Mouse (Mus musculus) cerebellum, adult 2 months (tissue): ENCODE measurements around the gene Spsb1. TPM values are rescaled to one million over a fixed set of nuclear protein-coding genes. Genes with fewer than 3 reads are reported as not detected.

Source experiments
- DNase-seq, 2 experiments: peaks; one replicate each; pipeline ENCODE4 v3.0.0; 2021
- H3K27ac ChIP-seq: fragments of 200-500 bp; 2 replicates; pipeline ENCODE4 v1.5.1; 2012; ENCODE audit warnings: low read length, control low read depth, inconsistent platforms; ENCODE audit not compliant: insufficient read depth
- H3K27me3 ChIP-seq: fragments of 200-500 bp; 2 replicates; pipeline ENCODE4 v1.6.1; 2012; ENCODE audit warnings: inconsistent platforms, mild to moderate bottlenecking, low read length, moderate library complexity; ENCODE audit not compliant: control insufficient read depth, insufficient read depth
- H3K4me1 ChIP-seq: fragments of 200-500 bp; 2 replicates; pipeline ENCODE4 v1.6.1; 2011; ENCODE audit warnings: low read length; ENCODE audit not compliant: control insufficient read depth, insufficient read depth
- H3K4me3 ChIP-seq: fragments of 200-500 bp; replicated peaks from 2 replicates; pipeline ENCODE3; 2011; ENCODE audit warnings: mild to moderate bottlenecking, low read depth, low read length, control low read depth; ENCODE audit not compliant: insufficient read depth
- CTCF ChIP-seq: fragments of 200-500 bp; IDR thresholded peaks from 2 replicates; pipeline ENCODE4 v1.5.1; 2011; ENCODE audit warnings: low read depth, mild to moderate bottlenecking, control low read depth, low read length, moderate library complexity, borderline replicate concordance; ENCODE audit not compliant: insufficient read depth
- POLR2A ChIP-seq: fragments of 200-500 bp; IDR thresholded peaks from 2 replicates; pipeline ENCODE4 v1.6.1; 2011; ENCODE audit warnings: low read length, control low read depth, borderline replicate concordance; ENCODE audit not compliant: insufficient read depth
- WGBS: fragments of 180-500 bp; shearing (Covaris S2); methylation state at CpG from one replicate; pipeline ENCODE4 v1.1.7; 2018; 5-methylcytosine and 5-hydroxymethylcytosine counted together
- polyA plus RNA-seq: library from polyadenylated mRNA; depleted of rRNA; stranded (reverse); fragments of >200 nt; gene quantifications from 2 replicates; pipeline ENCODE4 v1.2.3, GENCODE M21; 2012

The Spsb1 gene
- polyA plus RNA-seq, 1 experiment: 25.3 TPM

GRCm38 (mm10) chr4:149979819-149980308 is 25.0 kb upstream of the Spsb1 start:
- 1% methylated on average over 12 of the region's 12 CpGs for WGBS
- Histone ChIP-seq H3K27me3 (no peaks in the 10 kb centered on the region), H3K4me1 (peaks cover 18% of the 10 kb centered on the region), H3K4me3 (peak overlapping the region; percentile 54), H3K27ac (no peak overlapping the region)
- DNase-seq: peak; percentile 85 to 92
- peak; percentile 14; the same call in 1 of the 2 replicates for TF ChIP-seq POLR2A
- peak; percentile 95 for TF ChIP-seq CTCF

GRCm38 (mm10) chr4:149978820-149979219 is 24.0 kb upstream of the Spsb1 start:
- TF ChIP-seq CTCF (no peak), POLR2A (no peak)
- H3K27ac ChIP-seq: no peak overlapping the region
- DNase-seq: no peak
- H3K27me3 ChIP-seq: no peaks in the 10 kb centered on the region
- peaks cover 15% of the 10 kb centered on the region for H3K4me1 ChIP-seq
- H3K4me3 ChIP-seq: no peak overlapping the region
- WGBS: 56% methylated on average over 2 of the region's 2 CpGs

GRCm38 (mm10) chr4:149977801-149978544 is 23.1 kb upstream of the Spsb1 start:
- TF ChIP-seq CTCF (no peak), POLR2A (no peak)
- Histone ChIP-seq H3K4me3 (no peak overlapping the region), H3K27me3 (no peaks in the 10 kb centered on the region), H3K27ac (no peak overlapping the region), H3K4me1 (peaks cover 15% of the 10 kb centered on the region)
- WGBS: 64% methylated on average over 17 of the region's 17 CpGs
- no peak for DNase-seq

- peaks cover 15% of the 10 kb centered on the region for H3K4me1 ChIP-seq
- no peak overlapping the region for H3K27ac ChIP-seq
- no peak for DNase-seq
- TF ChIP-seq CTCF (no peak), POLR2A (no peak)
- no peaks in the 10 kb centered on the region for H3K27me3 ChIP-seq
- WGBS: 78% methylated on average over 6 of the region's 6 CpGs
- no peak overlapping the region for H3K4me3 ChIP-seq
These were observed 22.3 kb upstream of the Spsb1 start for GRCm38 (mm10) chr4:149977181-149977580.

GRCm38 (mm10) chr4:149975730-149976254 is 20.9 kb upstream of the Spsb1 start:
- WGBS: 81% methylated on average over 5 of the region's 5 CpGs
- peaks cover 15% of the 10 kb centered on the region for H3K4me1 ChIP-seq
- no peak for TF ChIP-seq CTCF
- TF ChIP-seq POLR2A: no peak

GRCm38 (mm10) chr4:149975291-149975690 is 20.4 kb upstream of the Spsb1 start:
- Histone ChIP-seq H3K27ac (no peak overlapping the region), H3K4me1 (peaks cover 15% of the 10 kb centered on the region), H3K4me3 (no peak overlapping the region), H3K27me3 (no peaks in the 10 kb centered on the region)
- TF ChIP-seq CTCF: no peak
- TF ChIP-seq POLR2A: no peak
- 77% methylated on average over 8 of the region's 8 CpGs for WGBS
- no peak for DNase-seq

More at GRCm38 (mm10) chr4:149975730-149976254, 20.9 kb upstream of the Spsb1 start:
- DNase-seq: no peak
- H3K27me3 ChIP-seq: no peaks in the 10 kb centered on the region
- H3K27ac ChIP-seq: no peak overlapping the region
- H3K4me3 ChIP-seq: no peak overlapping the region

GRCm38 (mm10) chr4:149971393-149971792 is 16.6 kb upstream of the Spsb1 start:
- TF ChIP-seq POLR2A (no peak), CTCF (no peak)
- Histone ChIP-seq H3K4me1 (peaks cover 8% of the 10 kb centered on the region), H3K4me3 (no peak overlapping the region), H3K27me3 (no peaks in the 10 kb centered on the region), H3K27ac (no peak overlapping the region)
- no peak for DNase-seq
- WGBS: 85% methylated on average over 9 of the region's 9 CpGs

- TF ChIP-seq CTCF (no peak), POLR2A (no peak)
- Histone ChIP-seq H3K4me3 (no peak overlapping the region), H3K27me3 (no peaks in the 10 kb centered on the region), H3K4me1 (peaks cover 11% of the 10 kb centered on the region), H3K27ac (no peak overlapping the region)
- 75% methylated on average over 6 of the region's 6 CpGs for WGBS
- no peak for DNase-seq
These were observed 13.7 kb upstream of the Spsb1 start for GRCm38 (mm10) chr4:149968526-149968925.
